Mouse (Mus musculus): ENCODE results near the gene Mtap. TPM values are rescaled to one million over a fixed set of nuclear protein-coding genes. Genes with fewer than 3 reads are reported as not detected.
A peak's percentile ranks its signal among the peaks of the same experiment; 100 is the strongest.

Mtap gene
- polyA plus RNA-seq, 1 experiment from 2014 or later, result 19.4 TPM

DNA sequence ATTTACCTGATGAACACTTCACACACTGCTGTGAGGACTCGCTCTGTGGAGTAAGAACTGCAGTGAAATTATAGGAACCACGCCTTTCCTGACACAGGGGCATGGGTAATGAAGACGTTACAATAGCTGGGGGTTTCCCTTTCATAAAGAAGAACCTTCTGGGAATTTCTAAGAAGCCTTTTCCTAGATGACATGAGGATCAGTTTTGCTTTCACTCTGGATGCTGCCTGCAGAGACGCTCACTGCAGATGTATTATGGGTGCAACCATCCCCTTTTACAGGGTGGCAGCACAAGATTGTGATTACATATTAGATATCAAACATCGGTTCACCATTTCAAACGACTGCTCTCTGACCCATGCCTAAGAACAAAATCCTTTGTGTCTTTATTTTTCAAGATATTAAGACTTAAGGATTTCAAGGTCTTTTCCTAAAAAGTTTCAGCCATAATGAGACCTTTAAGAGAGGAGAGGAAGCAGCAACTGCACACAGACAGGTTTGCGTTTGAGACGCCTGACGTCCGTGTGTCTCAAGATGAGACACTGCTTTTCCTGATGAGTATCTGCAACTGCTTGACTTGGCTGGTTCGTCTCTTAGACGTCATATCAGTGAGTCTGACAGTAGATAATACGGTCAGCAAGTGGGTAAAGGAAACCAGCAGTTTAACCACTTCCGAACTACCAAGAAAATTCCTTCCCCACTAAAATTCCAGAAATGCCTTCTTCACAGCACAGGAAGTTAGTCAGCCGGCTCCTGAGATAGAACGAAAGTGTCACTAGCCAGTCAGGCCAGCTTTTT lies 13.3 kb upstream of the Mtap start:
- Histone ChIP-seq H3K79me2 (ENCODE audit: inconsistent target) (no peaks in the 10 kb centered on the region), H3K4me3 (ENCODE audit: inconsistent target) (no peak overlapping the region), H3K27ac (no peak overlapping the region), H3K36me3 (ENCODE audit: inconsistent target) (no peaks in the 10 kb centered on the region)
- WGBS (ENCODE audit: missing documents), result 79% methylated on average over 16 of the region's 16 CpGs

DNA sequence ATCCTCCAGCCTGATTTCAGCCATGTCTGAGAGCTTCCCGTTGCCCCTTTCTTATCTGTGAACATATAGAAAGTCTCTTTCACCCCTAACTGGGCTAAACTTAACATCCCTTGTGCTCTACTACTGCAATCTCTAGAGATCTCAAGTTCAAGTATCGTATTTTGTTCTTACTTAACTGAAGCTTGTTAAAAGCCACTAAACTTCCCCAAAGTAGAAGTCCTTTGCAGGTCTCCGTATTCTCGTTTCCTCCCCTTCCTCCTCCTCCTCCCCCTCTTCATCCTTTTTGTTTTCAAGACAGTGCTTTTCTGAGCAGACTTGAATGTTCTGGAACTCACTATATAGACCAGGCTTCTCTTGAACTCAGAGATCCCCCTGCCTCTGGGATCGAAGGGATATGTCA lies 9.2 kb upstream of the Mtap start:
- Histone ChIP-seq H3K36me3 (ENCODE audit: inconsistent target) (no peaks in the 10 kb centered on the region), H3K79me2 (ENCODE audit: inconsistent target) (no peaks in the 10 kb centered on the region), H3K4me3 (ENCODE audit: inconsistent target) (no peak overlapping the region), H3K27ac (no peak overlapping the region)
- WGBS (ENCODE audit: missing documents), result 21% methylated on average over 5 of the region's 5 CpGs

DNA sequence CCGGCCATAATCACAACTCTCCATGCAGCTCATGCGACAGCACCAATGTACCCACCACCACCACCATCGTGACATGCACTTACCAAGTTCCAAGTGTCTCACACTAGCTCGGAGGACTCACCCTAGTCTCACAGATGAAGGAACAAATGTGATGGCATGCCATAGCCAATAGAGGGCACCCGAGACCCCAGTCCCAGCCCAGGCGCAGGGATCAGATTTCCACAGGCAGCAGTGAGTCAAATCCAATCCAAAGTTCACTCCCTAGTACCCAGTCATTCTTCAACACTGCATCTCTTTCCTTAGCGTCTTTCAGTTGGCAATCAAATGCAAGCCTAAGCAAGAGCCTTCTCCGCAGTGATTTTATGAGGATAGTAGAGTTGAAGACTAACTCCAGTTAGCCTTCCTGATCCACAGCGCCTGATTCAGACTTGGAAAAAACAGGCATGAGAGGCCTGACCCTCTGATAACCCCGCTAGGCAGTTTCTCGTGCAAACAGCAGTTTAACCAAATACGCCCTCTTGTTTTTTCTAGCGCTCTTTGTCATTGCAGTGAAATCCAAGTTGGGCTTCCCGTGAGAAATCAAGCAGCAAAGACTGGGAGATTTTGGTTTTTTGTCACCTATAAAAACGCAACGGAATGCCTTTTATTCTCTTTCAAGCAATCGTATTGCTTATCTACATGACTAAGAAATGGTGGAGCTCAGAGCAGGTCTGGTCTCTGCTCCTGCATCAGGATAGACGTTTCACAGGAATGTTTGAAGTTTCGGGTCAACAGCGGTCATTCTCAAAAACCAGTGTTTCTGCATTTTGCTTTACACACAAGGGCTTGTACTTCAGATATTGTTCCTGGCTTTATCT lies 8.6 kb upstream of the Mtap start:
- Histone ChIP-seq H3K27ac (no peak overlapping the region), H3K36me3 (ENCODE audit: inconsistent target) (no peaks in the 10 kb centered on the region), H3K4me3 (ENCODE audit: inconsistent target) (no peak overlapping the region), H3K79me2 (ENCODE audit: inconsistent target) (no peaks in the 10 kb centered on the region)
- WGBS (ENCODE audit: missing documents), result 54% methylated on average over 20 of the region's 20 CpGs

DNA sequence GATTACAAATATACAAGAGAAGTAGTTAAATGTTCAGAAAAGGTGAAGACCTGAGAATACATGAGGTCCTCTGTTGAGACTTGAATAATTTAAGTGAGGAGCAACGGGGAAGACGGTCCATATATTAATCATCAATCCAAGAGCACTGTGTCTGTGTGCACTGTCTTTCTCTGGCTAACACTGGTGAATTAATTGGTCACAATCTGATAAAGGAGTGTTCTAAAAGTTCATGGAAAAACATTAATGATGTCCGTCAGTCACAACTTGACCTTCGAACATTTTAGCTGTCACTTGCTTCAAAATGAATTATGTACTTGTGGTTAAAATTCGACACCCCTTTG lies 8.0 kb upstream of the Mtap start:
- H3K27ac ChIP-seq, result no peak overlapping the region

DNA sequence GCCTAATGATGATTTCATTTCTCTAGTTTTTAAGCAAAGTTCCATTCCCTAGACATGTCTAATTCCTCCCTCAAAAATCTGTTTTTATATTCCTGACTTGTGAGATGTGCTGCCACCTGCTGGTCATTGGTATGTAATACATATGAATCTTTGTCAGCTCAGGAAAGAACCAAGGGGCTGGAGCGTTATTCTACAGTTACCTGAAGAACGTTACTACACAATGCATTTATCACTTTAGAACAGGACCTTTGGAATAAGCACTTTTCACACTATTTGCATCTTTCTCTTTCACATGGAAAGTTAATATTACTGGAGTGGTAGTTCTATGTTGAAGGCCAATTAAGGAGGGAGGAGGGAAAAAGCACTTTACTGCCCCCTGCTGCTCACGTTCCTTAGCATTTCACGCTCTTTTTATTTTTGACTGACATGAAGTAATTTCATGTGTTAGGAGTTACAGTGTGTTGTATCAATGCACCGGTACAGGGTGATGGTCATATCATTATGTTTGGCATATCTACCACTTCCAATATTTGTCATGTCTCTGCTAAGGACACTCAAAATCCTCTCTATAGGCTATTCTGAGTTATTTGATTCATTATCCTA lies 7.5 kb upstream of the Mtap start:
- Histone ChIP-seq H3K79me2 (ENCODE audit: inconsistent target) (no peaks in the 10 kb centered on the region), H3K27ac (no peak overlapping the region), H3K36me3 (ENCODE audit: inconsistent target) (no peaks in the 10 kb centered on the region), H3K4me3 (ENCODE audit: inconsistent target) (no peak overlapping the region)
- WGBS (ENCODE audit: missing documents), result 1% methylated on average over 5 of the region's 5 CpGs

More for the DNA sequence above, 8.0 kb upstream of the Mtap start:
- Histone ChIP-seq H3K4me3 (ENCODE audit: inconsistent target) (no peak overlapping the region), H3K79me2 (ENCODE audit: inconsistent target) (no peaks in the 10 kb centered on the region), H3K36me3 (ENCODE audit: inconsistent target) (no peaks in the 10 kb centered on the region)
- 74% methylated on average over 5 of the region's 5 CpGs for WGBS (ENCODE audit: missing documents)

DNA sequence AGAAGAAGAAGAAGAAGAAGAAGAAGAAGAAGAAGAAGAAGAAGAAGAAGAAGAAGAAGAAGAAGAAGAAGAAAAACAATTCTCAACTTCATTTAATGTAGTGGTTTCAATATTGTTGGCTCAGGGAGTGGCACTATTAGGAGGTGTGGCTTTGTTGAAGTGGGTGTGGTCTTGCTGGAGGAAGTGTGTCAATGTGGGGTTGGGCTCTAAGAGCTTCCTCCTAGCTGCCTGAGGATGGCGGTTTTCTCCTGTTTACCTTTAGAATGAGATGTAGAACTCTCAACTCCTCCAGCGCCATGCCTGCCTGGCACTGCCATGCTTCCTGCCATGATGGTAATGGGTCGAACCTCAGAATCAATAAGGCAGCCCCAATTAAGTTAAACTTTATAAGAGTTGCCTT lies 5.1 kb upstream of the Mtap start:
- Histone ChIP-seq H3K79me2 (ENCODE audit: inconsistent target) (no peaks in the 10 kb centered on the region), H3K27ac (no peak overlapping the region), H3K36me3 (ENCODE audit: inconsistent target) (no peaks in the 10 kb centered on the region), H3K4me3 (ENCODE audit: inconsistent target) (no peak overlapping the region)
- WGBS (ENCODE audit: missing documents), result 82% methylated on average over 3 of the region's 3 CpGs

DNA sequence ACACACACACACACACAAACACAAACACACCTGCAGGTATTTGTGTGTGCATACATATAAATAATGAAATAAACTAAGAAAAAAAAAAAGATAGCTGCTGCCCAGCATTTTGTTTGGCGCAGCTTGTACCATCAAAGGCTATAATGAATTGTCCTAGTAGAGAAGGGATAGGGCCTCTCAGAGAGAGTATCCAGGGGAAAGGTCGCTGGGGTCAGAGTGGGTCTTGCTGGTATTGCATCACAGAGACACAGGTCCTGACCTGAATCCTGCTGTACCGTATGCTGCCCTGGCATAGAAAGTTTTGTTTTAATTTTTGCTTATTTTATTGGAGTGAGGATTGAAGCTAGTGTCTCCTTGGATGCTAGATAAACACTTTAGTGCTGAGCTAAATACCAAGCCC lies 566 bp upstream of the Mtap start:
- Histone ChIP-seq H3K36me3 (ENCODE audit: inconsistent target) (no peaks in the 10 kb centered on the region), H3K27ac (no peak overlapping the region), H3K4me3 (ENCODE audit: inconsistent target) (peak overlapping the region; percentile 58), H3K79me2 (ENCODE audit: inconsistent target) (peaks cover 31% of the 10 kb centered on the region)
- whole genome bisulfite sequencing (ENCODE audit: missing documents), result 90% methylated on average over 3 of the region's 3 CpGs

DNA sequence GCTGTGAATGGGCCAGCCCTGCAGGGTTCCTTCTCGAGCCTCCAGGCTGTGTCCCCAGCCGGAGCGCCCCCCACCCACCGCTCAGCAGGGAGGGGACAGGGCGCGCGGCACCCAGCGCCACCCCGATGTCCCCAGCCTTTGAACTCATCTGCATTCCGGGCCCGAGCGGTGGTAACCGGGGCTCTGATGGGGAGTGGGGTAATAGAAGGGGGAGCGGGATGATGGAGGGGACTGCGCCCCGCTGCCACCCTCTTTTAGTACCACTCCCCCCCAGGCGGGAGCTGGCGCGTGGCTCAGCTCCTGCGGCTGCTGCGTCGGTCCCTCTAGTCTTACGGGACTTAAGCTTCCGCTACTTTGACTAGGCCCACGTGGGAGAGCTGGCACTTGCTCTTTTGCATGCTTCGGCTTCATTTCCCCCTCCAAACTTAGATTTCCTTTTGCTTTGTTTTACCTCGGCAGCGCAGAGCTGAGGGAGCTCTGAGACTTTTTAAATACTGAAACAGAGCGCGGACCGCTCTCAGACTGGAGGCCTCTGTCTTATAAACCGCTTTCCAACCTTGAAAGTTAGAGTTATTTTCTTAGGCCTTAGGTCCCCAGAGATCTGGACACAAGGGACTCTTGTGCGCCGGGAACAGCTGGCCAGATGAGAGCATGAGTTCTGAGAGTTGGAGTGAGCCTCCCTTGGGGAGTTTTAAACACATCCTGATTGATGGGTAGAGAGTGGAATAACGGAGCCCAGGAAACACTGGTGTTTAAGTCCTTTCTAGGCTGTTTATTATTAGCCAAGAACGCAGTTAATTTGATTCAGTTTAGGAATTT lies 829 bp downstream of the Mtap start:
- Histone ChIP-seq H3K79me2 (ENCODE audit: inconsistent target) (peaks cover 37% of the 10 kb centered on the region), H3K36me3 (ENCODE audit: inconsistent target) (no peaks in the 10 kb centered on the region), H3K4me3 (ENCODE audit: inconsistent target) (peak overlapping the region; percentile 58), H3K27ac (peak overlapping the region; percentile 27)
- 1% methylated on average over 36 of the region's 36 CpGs for WGBS (ENCODE audit: missing documents)

DNA sequence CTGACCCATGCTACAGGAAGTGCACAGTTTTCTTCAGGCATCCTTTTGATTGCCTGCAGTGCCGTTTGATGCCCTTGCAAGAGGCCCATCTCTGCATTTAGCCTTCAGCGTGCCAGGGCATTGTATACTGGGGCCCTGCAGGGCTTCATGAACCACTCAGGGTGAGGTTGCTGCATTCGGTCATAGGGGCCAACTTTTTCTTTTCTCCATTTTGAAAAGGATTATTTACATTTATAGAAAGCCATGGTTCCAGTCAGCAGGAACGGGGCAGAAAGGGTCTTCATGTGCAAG lies 1.4 kb downstream of the Mtap start:
- Histone ChIP-seq H3K4me3 (ENCODE audit: inconsistent target) (peak overlapping the region; percentile 58), H3K79me2 (ENCODE audit: inconsistent target) (peaks cover 37% of the 10 kb centered on the region), H3K27ac (no peak overlapping the region; the same call in 1 of the 2 replicates), H3K36me3 (ENCODE audit: inconsistent target) (no peaks in the 10 kb centered on the region)
- 39% methylated on average over 4 of the region's 4 CpGs for WGBS (ENCODE audit: missing documents)

DNA sequence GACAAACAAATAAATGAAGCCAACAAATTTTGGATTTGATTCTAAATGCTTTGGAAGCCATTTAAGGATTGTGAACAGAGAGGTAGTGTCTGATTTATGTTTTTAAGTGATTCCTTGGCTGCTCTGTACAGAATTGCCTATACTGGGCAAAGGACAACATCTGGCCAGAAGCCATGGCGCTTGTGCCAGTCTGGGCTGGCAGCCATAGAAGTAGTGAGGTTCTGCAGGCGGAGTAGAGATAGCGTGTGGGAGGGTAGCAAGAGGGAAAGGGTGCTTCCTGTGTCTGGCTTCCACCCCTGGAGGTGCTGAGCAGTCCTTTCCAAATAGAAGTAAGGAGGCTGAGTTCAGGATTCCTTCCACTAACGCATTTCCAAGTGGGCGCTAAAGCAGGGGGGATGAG lies 3.9 kb downstream of the Mtap start:
- H3K4me3 ChIP-seq (ENCODE audit: inconsistent target), result no peak overlapping the region
- no peak overlapping the region for H3K27ac ChIP-seq
- WGBS (ENCODE audit: missing documents), result 90% methylated on average over 5 of the region's 5 CpGs

DNA sequence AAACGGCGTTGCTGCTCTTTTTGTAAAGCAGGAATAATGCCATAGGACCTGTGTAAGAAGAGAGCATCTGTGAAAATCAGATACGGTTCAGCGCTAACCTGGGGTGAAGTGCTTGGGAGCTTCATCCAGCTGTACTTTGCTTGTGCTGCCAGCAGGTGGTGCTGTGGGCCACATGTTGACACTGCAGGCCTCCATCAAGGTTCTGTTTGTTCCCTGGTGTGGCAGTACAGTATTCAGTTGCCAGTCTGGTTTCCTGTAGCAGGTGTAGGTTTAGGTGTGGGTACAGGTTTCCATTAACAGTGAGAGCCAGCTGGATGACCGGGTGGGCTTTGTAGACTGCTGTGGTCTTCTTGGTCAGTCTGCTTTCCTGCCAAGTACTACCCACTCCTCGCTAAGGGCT lies 8.5 kb downstream of the Mtap start:
- H3K27ac ChIP-seq, result no peak overlapping the region
- peaks cover 19% of the 10 kb centered on the region; the same call in 1 of the 2 replicates for H3K79me2 ChIP-seq (ENCODE audit: inconsistent target)
- WGBS (ENCODE audit: missing documents), result 55% methylated on average over 6 of the region's 6 CpGs
- H3K4me3 ChIP-seq (ENCODE audit: inconsistent target), result no peak overlapping the region
- H3K36me3 ChIP-seq (ENCODE audit: inconsistent target), result peaks cover 7% of the 10 kb centered on the region; the same call in 1 of the 2 replicates

More for the DNA sequence above, 3.9 kb downstream of the Mtap start:
- Histone ChIP-seq H3K36me3 (ENCODE audit: inconsistent target) (no peaks in the 10 kb centered on the region), H3K79me2 (ENCODE audit: inconsistent target) (peaks cover 37% of the 10 kb centered on the region)

DNA sequence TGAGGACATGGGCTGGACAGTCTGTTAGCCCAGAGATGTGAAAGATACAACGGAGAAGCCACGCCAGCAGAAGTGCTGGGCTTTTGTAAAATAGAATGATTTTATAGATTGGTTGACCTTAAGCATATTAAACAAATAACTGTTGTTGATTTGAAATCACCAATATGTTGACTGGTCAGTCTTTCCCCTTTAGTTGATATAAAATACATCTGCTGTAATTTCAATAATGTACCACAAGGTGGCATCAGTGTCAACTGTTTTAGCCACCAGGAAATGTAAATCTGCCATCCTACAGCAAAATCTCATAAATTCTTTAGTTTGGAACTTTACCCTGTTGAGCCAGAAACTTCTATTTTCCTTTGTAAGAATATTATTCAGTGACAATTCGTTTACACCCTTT lies 9.4 kb downstream of the Mtap start:
- Histone ChIP-seq H3K36me3 (ENCODE audit: inconsistent target) (peaks cover 7% of the 10 kb centered on the region; the same call in 1 of the 2 replicates), H3K4me3 (ENCODE audit: inconsistent target) (no peak overlapping the region), H3K79me2 (ENCODE audit: inconsistent target) (peaks cover 10% of the 10 kb centered on the region; the same call in 1 of the 2 replicates), H3K27ac (no peak overlapping the region)
- WGBS (ENCODE audit: missing documents), result 58% methylated on average over 3 of the region's 3 CpGs

DNA sequence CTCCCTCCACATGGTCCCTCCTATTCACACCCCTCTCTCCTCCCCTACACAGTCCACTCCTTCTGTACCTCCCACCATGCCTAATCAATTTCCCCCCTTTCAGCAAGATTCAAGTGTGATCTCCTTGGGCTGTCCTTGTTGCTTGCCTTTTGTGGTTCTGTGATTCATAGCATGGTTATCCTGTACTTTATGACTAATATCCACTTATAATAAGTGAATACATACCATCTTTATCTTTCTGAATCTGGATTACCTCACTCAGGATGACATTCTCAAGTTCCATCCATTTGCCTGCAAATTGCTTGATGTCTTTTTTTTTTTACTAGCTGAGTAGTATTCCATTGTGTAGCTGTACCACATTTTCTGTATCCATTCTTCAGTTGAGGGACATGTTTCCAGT lies 12.3 kb downstream of the Mtap start:
- H3K36me3 ChIP-seq (ENCODE audit: inconsistent target), result peaks cover 7% of the 10 kb centered on the region; the same call in 1 of the 2 replicates
- H3K79me2 ChIP-seq (ENCODE audit: inconsistent target), result peaks cover 4% of the 10 kb centered on the region; the same call in 1 of the 2 replicates
- no peak overlapping the region for H3K4me3 ChIP-seq (ENCODE audit: inconsistent target)
- no peak overlapping the region for H3K27ac ChIP-seq

DNA sequence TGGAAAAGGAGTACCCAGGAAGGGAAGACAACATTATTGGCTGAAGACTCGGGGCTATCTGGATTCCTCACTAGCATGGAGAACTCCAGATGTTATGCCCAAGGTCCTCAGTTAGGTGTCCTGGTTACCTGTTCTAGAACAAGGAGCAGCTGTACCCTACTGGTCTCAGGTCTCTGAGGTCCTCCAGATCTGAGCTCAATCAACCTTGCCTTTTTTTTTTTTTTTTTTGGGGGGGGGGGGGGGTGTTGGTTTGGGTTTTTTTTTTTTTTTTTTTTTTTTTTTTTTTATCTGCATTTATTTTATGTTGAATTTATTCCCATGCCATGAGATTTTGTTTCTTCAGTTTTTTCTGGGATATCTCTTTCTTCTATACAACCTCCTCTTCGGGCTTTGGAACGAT lies 24.5 kb downstream of the Mtap start:
- Histone ChIP-seq H3K79me2 (ENCODE audit: inconsistent target) (no peaks in the 10 kb centered on the region), H3K4me3 (ENCODE audit: inconsistent target) (no peak overlapping the region), H3K36me3 (ENCODE audit: inconsistent target) (peaks cover 13% of the 10 kb centered on the region; the same call in 1 of the 2 replicates), H3K27ac (no peak overlapping the region)
- 98% methylated on average over 3 of the region's 3 CpGs for WGBS (ENCODE audit: missing documents)
